Mouse (Mus musculus): ENCODE measurements around the gene Gm20696.

The Gm20696 gene

DNA sequence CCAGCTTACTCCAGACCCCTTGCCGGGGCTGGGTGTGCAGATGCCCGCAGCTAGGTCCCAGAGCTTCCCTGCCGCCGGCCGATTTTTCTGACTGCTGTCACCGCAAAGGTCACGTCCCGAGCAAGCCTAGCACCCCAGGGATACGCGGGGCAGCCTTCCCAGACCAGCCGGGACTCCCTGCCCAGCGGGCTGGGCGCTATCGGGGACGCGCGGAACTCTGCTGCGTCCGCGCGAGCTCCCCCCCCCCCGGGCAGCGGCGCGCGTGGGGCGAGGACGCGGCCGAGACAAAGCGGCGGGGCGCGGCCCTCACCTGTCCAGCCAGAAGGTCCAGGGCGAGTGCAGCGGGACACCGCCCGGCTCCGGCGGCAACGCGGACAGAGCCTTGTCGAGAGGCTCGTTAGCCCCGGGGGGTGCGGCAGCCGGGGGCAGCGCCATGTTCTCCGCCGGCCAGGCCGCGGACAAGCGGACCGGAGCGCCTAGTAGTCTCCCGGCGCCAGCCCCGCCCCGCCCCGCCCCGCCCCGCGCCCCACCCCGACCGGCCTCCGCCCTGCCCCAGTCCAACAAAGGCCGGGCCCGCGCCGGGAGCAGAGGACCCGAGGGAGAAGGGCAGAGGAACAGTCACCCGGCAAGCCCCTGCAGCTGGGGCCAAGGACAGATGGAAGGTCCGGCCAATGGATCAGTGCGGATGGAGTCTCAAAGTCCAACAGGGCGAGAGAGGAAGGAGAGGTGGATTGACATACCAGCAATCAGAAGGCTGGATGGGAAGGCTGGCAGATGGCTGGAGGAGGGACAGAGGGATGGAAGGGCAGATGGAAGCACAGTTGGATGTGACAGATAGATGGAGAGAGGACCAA lies at the start of gene Gm20696, which contains the start of gene Eif4e3:
Gene Gm20696 (minus strand): TSS at position 480 of the 854 bp plus-strand sequence.
Gene Eif4e3 (minus strand): TSS at position 454 of the 854 bp plus-strand sequence.
- no peak for DNase-seq (ENCODE audit: low read depth, low spot score)

DNA sequence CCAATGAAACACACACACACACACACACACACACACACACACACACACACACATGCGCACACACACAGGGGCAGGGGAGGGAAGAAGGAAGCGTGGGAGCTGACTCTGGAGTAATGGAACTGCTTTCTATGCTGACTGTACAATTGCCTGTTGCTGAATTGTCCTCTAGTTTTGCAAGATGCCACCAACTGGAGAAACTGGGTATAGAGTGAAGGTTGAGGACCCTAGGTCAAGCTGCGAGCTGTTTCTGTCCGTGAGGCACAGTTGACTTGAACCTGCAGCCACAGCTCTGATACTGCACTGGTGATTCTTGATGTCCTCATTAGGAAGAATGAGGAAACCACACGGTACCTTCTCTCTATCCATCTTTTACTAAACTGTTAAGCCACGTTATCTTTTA lies 49.3 kb upstream of the Gm20696 start:
- no peak for DNase-seq (ENCODE audit: low read depth, low spot score)

DNA sequence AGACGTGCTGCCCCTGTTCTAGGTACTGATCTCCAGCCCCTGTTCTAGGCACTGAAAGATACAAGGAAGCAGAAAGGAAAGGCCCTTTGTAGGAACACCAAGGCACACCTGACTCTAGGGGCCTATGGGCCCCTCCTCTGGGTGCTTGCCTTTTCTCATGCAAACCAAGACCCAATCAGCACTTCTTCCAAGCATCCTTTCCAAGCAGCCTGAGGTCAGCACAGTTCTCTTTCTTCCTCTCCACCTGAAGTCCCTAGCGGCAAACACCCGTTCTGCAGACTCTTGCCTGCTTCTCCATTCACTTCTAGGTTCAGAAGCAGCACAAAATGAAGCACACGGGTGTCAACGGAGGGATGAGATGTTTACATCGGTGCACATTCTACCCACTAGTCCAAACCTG lies 48.6 kb upstream of the Gm20696 start:
- DNase-seq (ENCODE audit: low read depth, low spot score) = no peak

DNA sequence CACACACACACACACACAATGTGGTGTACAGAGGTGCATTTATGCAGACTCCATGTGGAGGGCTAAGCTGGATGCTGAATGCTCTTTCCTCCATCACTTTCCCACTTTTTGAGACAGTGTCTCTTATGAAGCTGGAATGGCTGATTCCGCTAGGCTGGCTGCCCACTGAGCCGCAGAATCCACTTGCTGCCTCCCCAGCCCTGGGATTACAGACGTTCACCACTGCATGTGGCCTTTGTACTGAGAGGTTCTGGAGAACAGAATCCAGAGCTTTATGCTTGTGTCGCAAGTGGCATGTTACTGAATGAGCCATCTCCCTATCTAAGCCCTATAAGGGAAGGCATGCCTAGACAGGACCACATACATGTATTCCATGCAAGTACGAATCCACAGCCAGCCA lies 46.7 kb upstream of the Gm20696 start:
- no peak for DNase-seq (ENCODE audit: low read depth, low spot score)

DNA sequence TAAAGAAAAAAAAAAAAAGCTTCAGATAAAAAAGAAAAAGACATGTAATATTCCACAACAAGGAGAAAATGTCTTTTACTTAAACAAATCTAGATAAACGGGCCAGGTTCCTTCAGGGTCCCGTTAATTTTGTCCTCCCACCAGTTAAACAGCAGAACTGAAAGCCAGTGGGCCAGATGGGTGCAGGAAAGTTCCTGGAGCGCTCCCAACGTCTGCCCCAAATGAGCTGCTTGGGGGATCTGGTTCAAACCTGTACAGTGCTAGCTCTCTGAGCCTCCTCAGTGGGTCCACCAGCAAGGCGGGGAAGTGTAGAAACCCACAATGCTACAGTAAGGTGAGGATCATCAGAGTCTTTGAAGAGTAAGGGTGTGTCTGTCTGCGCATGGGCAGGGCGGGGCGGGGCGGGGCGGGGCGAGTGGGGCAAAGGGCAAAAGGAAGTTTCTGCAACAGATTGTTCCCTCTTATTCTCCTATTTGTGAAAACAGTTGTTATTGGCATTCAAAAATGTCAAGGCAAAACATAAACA lies 45.0 kb upstream of the Gm20696 start:
- DNase-seq (ENCODE audit: low read depth, low spot score) = no peak

DNA sequence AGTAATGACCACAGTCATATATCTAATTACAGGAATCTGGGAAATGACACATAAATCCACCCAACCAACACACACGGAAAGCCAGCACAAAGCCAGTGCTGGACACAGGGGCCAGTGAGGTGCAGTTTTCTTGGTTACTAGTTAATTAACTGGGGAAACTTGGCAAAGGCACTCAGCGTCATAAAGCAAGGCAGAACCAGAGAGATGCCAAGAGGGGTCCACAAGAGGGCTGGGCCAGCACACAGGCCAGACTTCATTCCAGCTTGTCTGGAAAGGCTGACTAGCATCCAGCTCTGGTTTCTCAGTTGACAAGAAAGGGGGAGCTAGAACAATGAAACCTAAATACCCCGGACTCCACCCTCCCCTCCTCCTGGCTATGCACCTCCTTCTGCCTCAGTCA lies 33.9 kb upstream of the Gm20696 start:
- DNase-seq (ENCODE audit: low read depth, low spot score) = no peak

DNA sequence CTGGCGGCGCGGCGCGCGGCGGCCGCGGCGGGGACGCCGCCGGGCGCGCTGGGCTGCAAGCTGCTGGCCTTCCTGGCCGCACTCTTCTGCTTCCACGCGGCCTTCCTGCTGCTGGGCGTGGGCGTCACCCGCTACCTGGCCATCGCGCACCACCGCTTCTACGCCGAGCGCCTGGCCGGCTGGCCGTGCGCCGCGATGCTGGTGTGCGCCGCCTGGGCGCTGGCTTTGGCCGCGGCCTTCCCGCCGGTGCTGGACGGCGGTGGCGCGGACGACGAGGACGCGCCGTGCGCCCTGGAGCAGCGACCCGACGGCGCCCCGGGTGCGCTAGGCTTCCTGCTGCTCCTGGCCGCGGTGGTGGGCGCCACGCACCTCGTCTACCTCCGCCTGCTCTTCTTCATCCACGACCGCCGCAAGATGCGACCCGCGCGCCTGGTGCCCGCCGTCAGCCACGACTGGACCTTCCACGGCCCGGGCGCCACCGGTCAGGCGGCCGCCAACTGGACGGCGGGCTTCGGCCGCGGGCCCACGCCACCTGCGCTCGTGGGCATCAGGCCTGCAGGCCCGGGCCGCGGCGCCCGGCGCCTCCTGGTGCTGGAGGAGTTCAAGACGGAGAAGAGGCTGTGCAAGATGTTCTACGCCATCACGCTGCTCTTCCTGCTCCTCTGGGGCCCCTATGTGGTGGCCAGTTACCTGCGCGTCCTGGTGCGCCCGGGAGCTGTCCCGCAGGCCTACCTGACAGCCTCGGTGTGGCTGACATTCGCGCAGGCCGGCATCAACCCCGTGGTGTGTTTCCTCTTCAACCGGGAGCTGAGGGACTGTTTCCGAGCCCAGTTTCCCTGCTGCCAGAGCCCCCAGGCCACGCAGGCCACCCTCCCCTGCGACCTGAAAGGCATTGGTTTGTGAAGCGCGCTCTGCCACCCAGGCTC lies 26.6 kb upstream of the Gm20696 start:
- no peak for DNase-seq (ENCODE audit: low read depth, low spot score)

DNA sequence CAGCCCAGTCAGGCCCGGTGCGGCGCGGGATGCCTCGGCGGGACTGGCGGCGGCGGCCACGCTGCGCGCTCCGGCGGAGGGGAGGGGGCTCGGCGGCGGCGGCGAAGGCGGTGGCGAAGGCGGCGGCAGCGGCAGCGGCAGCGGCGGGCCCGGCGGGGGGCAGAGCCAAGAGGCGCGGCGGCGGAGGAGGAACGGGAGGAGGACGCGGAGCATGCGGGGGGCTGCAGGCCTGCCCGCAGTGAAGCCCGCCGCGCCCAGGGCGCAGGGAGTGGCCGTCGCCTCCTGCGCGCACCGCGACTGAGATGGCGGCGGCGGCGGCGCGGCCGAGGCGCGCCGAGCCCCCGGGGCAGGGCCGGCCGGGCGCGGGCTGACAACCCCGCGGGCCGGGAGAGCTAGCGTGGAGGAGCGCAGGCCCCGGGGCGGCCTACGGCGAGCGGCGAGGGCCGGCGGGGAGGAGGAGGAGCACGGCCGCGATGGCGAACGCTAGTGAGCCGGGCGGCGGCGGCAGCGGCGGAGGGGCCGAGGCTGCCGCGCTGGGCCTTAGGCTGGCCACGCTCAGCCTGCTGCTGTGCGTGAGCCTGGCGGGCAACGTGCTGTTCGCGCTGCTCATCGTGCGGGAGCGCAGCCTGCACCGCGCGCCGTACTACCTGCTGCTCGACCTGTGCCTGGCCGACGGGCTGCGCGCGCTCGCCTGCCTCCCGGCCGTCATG lies 25.8 kb upstream of the Gm20696 start, which contains the start of gene Gpr27:
Gene Gpr27 (plus strand): TSS at position 474 of the 710 bp plus-strand sequence.
- no peak for DNase-seq (ENCODE audit: low read depth, low spot score)

DNA sequence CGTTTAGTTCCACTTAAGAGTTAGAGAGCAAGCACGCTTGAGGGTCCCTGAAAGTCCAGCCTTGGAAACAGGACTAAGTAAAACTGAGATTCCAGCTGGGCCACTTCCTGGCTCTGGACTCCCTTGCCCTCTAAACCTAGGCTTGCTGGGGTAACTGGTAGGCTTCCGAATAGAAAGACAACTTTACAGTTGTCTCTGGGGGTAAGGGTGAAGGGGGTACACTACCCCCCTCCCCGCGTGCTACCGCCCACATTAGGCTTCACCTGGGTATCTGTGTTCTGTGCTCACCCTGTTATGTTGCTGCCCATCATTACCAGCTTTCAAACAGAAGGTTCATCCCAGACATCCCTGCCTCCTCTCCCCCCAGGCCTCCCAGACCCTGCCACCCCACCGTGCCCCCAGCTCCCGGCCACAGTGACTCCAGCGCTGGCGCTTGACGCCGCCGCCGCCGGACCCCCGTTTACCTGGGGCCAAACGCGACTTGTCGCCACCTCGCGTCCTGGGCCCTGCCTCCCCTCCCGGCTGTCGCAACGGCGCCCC lies 25.1 kb upstream of the Gm20696 start:
- no peak for DNase-seq (ENCODE audit: low read depth, low spot score)

DNA sequence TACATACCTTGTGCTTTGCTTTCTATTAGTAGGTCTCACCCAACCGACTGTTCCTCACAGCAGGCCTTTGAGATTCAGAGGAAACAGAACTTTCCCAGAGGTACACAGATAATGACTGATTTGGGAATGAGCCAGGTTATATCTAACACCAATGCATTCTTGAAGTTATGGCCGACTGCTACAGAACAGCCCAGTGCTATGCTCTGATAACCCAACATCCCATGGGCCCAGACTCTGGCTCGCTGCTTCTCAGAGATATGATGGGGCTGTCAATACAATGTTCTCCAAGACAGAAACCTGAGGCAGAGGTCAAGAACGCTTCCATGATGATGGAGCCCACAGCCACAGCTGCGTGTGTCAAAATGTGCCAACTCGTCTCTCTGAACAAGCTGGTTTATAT lies 21.9 kb upstream of the Gm20696 start:
- DNase-seq (ENCODE audit: low read depth, low spot score) = no peak

DNA sequence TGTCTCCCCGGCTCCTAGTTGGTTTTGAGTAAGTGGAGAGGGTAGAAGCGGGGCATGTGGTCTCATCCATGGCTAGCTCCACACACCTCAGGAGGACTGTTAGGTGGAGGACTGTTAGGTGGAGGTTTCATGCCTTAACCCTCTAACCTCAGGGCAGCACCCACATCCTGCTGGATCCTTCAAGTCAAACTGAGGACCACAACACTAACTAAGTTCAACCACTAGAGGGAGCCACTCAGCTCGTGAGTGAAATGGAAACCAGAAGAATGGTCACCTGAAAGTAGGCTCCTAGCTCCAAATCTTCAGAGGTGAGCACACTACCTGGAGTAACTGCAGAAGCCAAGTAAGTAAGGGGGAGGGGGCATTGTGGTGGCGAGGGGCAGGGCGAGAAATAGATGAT lies 18.3 kb upstream of the Gm20696 start:
- DNase-seq (ENCODE audit: low read depth, low spot score) = no peak

DNA sequence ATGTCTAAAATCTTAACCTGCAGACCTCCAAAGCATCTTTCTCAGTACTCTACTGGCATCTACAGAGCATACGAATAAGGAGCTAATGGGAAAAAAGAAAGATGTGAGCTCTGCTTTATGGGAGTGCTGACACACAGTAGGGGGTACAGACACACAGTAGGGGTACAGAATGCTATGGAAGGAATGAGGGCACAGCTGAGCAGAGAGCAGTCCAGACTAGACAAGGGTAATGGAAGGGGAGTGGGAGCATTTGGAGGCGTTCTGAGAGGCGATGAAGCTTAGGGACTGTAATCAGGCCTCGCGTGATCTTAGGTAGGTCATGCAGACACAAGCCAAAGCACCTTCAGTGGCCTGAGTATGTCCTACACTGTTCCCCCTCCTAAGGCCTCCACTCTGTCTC lies 17.4 kb upstream of the Gm20696 start:
- no peak for DNase-seq (ENCODE audit: low read depth, low spot score)

DNA sequence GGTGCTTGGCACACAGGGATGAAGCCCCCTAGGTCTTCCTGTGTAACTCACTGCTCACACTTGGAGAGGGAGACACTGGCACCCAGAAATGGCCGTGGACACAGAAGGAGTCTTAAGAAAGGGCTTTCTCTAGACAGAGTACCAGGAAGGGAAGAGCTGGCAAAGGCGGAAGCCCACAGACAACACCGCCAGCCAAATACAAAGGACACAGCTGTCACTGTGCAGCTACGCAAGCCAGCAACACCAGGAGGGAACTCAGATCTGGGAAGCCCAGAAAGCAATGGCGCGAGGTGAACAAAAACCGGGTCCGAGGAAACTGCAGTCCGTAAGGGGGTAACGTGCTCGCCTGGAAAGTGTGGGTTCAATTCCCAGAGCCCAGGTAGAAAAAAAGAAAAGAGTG lies 11.5 kb upstream of the Gm20696 start:
- DNase-seq (ENCODE audit: low read depth, low spot score) = no peak

DNA sequence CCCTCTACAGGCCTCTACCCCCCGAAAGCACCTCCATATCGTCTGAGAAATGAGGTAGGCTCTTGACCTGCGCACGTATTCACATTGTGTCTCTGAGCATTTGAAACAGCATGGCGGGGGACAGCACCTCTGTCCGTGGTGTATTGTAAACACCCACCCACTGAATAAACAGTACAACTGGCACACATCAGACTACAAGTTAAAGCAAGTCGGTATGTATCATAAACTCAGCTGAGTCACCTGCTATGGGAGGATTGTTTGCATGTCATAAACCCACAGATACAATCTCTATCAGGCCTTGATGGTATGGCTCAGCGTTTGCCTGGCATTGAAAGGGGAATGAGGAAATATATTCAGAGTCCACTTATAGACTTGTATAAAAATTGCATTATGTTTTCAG lies 10.7 kb upstream of the Gm20696 start:
- DNase-seq (ENCODE audit: low read depth, low spot score) = no peak

DNA sequence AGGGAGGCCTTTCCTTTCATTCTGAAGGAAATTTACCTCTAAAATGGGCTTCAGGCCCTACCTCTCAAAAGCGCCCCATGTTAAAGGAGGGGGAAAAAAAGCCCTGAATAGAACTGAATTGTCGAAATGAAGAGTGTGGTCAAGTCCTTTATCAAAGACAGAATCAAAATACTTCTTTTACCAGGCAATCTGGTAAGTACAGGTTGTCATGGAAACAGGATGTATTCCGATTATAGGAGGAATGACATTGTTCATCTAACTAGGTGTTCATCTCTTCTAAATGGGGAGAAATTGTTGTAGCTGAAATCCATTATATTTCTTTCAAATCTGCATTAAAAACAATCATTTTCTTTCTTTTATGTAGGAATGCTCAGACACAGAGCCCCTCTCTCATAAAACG lies 7.9 kb upstream of the Gm20696 start:
- DNase-seq (ENCODE audit: low read depth, low spot score) = no peak

DNA sequence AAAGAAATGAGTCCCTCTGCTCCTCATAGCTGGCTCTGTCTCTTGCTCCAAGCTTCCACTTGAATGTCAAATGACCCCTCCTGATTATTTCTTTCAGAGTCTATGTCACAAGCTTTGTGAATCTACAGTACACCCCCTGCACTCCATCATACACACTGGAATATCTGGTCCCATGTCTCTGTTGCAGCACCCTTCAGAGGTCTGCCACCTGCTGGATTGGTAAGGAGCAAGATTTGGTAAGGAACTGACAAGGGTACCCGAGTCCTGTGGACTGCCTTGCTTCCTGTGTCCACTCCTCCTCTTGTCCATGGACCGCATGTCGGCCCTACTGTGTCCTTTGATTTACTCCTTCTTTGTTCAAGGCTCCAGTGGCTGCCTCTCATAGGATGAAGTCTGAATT lies 5.2 kb upstream of the Gm20696 start:
- no peak for DNase-seq (ENCODE audit: low read depth, low spot score)

DNA sequence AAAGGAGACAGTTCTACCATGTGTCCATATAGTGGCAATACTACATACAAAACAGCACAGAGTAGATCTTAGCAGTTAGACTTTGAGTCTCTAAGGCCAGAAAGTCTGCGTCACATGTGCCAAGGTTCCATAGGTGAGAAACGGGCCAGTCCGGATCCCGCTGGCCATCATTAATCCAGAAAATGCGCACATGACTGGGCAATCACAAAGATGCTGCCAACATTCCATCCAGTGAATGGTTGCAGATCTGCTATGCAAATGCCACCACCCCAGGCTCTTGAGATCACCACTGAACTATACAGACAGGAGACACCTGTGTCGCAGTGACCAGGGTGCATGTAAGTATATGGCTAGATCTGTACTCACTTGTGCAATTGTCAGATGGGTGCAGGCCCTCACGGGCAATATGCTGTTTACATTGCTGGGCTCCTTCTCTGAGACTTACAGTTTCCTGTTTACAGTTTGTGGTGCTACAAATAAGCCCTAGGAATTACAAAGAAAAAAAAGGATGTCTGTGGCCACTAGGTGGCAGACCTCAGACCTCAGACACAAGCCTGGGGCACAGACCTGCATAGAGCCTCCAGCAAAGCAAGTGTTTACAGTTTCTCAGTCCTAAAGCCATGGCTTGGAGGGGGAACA lies 4.0 kb upstream of the Gm20696 start:
- DNase-seq (ENCODE audit: low read depth, low spot score) = no peak

DNA sequence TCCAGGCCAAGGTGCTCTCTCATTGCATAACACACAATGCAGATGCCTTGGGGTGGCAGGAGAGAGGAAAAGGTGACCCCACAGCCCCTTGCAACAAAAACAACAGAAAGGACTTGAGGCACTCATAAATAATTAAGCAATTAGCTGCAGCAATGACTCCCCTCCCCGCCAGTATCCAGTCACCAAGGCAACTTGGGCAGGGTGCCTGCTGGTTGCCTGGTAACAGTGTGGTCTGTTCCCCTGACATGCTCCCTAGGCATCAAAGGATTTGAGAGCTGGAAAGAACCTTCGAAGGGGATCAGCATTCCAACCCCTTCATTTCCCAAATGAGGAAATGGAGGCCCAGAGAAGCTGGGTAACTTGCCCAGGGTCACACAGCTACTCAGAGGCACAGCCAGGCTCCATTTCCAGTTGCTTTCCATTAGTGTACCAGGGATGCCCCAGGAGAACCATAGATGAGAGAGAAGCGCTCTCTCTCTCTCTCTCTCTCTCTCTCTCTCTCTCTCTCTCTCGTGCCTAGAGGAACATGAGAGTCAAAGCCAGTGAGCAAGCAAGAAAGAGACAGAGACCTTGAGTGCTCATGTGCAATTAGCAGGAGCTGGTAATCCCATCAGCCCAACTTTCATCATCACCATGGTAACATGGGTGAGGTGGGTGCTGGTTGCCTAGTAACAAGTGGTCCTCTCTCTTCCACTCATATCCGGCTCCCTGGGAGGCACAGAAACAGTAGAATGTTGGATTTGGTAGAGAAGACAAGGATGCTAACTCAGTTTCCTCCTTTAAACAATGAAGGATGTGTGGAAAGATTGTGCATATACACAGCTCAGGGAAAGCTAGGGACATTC lies 3.1 kb upstream of the Gm20696 start:
- DNase-seq (ENCODE audit: low read depth, low spot score) = peak; percentile 83

DNA sequence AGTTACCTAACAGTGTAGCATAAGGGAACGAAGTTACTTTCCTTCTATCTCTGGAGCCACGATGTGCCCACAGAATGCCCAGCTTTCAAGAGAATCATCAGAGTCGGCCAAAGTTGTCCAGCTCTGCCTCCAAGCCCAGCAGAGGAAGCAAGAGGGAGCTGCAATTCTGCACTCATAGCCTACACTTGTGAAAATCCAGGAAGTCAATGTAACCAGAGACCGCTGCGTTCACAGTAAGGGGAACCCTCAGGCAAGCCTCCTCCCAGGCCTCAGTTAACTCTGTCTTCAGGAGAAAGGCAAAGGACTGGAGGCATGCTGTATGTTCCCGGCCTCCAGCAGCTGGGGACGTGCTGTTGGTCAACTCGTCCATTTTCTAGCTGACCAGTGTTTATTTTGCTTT lies 693 bp upstream of the Gm20696 start:
- DNase-seq (ENCODE audit: low read depth, low spot score) = no peak
